Mouse (Mus musculus) MN1 (cell line): ENCODE measurements around the gene Pld2.
"Not testable (repeated sequence)": the region's sequence is repeated elsewhere in the genome, so short reads cannot be mapped to it uniquely, and the experiment has no call there.

Experiments
- DNase-seq: peaks from one replicate; pipeline ENCODE4 v3.0.0-alpha.2; 2016; ENCODE audit warnings: low spot score

Gene Pld2

DNA sequence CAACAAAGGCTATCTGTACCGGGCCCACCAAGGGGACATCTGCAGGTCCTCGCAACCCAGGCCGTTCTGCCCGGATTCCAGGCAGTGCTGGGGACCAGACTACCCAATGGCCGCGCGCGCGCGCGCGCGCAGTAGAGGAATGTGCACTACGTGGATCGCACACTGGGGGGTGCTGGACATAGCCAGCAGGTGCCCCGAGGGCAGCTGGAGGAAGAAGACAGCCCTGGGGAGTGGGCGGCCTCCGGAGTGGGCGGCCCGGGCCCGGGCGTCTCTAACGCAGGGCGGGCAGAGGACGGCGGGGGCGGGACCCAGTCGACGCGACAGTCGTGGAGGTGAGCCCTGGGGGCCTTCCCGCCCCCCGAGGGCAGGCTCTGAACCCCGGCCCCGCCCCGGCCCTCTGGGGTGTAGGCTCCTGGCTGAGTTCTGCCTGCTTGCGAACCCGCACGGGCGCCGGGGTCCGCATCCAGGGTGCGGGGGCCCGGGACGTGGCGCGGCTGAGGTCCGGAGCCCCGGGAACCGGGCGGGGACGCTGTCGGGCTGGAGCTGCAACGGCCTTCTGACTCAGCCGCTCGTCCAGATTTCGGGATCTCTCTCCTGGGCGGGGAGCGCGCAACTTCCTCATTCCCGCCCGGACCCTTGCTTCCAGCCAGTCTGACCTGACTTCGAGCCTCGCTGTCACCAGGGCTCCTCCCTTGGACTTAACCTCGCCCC, at the start of gene Pld2:
Gene Pld2, plus strand, starts transcription at position 188 of the 711 bp plus-strand sequence.
- peak; percentile 82 for DNase-seq

DNA sequence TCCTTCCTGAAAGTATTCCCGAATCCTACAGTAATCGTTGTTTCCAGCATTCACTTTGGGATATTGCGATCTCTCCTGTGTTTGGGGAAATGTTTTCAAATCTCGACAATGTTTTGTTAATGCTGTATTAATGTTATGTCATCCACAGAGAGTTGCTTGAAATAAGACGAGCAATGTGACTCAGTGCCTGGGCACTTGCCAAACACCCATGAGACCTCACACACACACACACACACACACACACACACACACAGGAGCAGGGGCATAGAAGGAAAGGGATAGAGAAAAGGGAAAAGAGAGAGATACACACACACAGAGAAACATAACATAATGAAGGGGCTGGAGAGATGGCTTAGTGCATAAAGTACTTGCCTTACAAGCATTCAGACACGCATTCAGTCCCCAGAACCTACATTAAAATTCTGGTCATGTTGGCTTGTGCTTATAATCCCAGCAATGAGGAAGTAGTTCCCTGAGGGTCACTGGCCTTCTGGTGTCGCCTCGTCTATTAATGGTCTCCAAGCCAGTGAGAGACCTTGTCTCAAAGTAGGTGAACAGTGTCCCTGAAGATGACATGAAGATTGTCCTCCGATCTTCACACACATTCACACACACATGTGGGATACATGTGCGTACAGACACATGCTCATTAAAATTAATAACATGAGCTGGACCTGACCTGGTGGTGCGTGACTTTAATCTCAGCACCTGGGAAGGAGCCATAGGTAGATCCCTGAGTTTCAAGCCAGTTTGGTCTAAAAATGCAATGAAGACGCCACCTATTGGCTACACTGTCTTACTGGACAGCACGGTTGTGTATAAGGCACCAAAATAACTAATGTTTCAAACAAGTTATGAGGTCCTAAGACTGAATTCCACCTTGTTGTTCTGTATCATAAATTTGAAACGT, 40.0 kb upstream of the Pld2 start:
- DNase-seq: no peak

DNA sequence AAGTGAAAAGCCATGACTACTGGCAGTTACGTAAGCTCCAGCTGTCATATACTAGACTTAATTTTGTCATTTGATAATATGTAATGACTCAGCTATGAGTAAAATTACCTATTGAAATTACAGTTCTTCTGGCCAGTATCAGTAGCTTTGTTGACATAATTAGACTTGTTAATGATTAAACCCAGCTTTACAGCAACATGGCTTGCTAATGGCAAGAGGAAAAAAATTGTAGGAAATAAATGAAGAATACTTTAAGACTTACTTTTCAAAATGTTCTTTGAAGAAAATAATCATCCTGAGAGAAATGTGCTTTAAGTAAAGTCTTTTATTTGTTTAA, 39.4 kb upstream of the Pld2 start:
- DNase-seq: no peak

DNA sequence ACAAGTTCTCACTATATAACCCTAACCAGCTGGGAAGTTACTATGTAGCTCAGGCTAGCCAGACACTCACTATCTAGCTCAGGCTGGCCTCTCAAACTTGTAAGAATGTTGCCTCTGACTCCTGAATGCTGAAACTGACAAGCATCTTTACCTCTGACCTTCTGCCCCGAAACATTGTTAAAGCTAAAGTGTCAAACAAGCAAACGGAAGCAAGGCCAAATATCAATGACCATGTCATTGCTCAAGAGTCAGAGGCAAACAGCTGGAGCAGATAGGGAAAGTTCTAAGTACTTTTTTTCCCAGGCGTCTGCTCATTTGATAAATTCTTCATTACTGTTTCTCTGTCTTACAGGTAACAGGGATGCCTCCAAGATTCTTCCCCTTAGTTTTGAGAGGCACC, 37.8 kb upstream of the Pld2 start:
- DNase-seq: no peak

DNA sequence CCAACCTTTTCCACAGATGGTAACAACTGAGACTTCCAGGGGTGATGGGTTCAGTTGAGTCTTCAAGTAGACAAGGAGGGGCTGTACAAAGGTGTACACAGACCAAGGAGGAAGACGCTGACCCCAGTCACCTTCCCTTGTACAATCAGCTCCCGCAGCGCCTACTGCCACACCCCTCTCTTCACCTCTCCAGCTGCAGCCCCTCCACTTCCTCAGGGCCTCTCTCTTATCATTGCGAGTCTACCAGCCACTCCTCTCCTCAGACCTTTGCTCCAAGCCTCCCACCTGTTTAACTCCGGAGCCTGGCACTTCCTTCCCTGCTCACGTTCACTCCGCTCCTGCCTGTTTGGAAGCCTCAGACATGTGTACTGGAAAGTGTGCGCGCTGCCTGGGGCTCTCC, 34.9 kb upstream of the Pld2 start, which contains the start of gene Tm4sf5:
Gene Tm4sf5, plus strand, starts transcription at position 275 of the 400 bp plus-strand sequence.
- DNase-seq: no peak

DNA sequence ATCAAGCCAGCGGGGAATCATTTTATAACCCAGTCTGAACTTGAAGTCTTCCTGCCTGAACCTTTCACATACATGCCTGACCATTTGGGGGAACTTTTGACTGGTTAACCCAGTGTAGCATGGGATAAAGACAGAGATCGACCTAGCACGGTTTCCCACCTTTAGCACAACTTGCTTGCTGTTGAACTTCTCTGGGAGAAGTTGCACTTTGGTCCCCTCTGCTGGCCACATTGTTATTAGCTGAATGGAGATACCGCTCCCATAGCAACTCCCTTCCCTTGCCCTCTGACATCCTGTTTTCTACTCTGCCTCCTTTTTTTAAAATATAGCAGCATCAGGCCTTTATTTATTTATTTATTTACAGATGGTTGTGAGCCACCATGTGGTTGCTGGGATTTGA, 33.5 kb upstream of the Pld2 start:
- peak; percentile 63 for DNase-seq

DNA sequence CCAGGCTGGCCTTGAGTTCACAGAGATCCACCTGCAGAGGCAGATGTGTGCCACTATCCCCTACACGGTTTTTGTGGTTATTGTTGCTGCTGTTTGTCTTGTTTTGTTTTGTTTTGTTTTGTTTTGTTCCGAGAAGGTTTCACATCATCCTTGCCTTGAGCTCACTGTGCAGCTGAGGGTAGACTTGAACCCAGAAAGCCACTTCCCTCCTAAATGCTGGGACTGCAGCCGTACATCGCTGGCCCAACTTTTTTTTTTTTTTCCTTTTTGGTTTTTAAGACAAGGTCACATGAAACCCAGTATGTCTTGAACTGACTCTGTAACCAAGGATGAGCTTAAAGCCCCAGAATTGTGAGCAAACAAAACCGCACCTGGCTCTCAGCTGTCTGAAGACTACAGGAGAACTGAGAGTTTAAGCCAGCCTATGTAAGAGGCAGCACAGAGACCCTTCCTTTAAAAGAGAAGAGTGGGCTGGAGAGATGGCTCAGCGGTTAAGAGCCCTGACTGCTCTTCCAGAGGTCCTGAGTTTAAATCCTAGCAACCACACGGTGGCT, 32.8 kb upstream of the Pld2 start:
- DNase-seq: no peak

DNA sequence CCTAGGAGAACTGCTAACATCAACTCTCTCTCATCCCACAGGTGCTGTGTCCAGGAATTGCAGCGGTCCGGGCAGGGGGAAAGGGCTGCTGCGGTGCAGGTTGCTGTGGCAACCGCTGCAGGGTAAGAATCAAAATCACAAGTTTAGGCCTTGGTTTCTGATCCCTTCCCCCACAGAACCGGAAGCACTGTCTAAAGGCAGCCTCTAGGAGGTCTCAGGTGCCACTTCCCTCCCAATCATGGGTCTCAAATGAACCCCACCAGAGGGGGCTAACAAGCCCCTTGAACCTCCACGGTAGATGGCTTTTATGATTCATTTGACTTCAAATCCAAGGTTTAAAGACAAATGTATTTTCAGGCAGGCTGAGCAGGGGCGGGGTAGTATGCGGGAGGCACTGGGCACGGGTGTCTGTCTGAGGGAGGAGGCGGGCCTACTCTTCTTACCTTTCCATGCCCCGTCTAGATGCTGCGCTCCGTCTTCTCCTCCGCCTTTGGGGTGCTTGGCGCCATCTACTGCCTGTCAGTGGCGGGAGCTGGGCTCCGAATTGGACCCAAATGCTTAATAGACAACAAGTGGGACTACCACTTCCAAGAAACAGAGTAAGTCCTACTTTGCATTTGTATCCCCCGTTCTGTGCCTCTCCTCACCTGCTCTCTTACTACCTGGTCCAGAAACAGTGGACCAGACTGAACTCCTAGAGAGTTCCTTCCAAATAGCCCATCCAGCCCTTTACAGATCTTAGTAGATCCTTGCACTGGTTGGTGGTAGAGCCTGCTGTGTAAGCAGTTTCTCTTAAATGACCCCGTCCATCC, 29.9 kb upstream of the Pld2 start:
- DNase-seq: peak; percentile 63

DNA sequence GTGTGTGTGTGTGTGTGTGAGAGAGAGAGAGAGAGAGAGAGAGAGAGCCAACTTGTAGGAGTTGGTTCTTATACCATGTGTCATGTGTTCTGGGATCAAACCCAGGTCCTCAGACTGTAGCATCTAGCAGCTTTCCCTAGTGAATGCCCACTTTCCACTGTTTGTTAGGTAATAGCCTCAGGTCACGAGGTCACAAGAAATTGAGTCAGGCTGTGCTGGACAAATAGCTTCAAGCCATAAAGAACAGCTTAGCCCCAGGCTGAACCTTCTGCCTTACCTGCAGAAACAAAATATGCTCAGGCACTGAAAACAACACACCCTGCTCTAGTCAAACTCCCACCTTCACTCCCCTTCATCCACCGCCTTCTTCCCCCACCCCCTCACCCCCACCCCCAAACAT, 28.6 kb upstream of the Pld2 start:
- no peak for DNase-seq

DNA sequence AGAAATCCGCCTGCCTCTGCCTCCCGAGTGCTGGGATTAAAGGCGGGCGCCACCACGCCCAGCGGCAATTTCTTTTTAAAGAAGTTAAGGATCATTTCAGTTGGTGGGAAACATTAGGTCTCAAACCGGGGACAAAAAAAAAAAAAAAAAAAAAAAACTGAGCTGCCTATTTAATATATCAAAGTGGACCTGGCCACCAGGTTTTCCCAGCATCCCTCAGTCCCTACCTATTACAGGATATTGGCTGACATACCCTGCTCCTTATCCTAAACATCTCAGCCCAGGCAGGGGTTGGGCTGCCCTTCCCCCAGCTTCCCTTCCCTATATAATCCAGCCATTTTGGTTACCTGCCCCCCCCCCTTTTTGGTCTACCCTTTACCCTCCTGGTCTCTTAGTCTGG, 28.0 kb upstream of the Pld2 start:
- DNase-seq: no peak

DNA sequence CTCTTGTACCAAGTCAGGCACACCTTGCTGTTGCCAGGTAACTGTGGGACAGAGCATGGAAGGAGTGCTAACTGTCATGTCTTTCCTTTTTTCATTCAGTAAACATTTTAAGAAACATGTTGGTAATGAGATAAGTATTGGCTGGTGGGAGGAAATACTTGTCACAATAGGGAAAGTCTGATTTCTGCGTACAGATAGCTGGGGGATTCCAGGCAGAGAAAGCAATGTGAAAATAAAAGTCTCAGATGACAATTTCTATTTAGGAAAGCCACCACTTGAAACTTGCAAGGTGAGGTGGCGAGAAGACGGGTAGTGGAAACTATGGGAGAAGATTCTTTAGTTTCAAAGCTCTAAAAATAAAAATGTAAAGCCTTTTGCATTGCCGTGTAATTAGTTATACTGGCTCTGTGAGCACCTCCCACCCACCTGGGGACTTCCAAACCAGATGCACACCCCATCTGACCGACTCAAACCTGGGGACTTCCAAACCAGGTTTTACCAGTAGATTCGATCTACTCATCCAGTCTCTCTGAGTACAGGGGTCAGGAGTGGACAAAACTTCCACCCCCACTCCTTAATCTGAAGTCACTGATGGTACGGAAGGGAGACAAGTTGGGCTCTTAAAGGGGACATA, 27.0 kb upstream of the Pld2 start:
- DNase-seq: no peak

DNA sequence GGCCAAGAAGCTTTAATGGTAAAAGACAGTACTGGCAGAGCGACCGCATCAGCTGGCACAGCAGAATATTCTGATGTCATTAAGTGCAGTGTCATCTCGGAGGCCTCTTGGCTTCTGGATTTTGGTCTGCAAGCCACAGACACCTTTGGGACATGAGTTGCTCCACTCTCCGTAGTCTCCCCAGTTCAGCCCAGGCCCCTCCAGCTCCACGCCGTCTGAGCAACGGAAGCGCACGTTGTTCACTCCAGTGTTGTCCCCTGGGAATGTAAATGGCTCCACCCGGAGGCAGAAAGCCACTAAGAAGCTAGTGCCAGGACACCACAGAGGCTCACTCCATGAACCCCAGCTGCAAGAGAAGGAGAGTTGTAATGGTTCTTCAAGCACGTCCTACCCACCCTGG, 26.3 kb upstream of the Pld2 start:
- DNase-seq: peak; percentile 35

DNA sequence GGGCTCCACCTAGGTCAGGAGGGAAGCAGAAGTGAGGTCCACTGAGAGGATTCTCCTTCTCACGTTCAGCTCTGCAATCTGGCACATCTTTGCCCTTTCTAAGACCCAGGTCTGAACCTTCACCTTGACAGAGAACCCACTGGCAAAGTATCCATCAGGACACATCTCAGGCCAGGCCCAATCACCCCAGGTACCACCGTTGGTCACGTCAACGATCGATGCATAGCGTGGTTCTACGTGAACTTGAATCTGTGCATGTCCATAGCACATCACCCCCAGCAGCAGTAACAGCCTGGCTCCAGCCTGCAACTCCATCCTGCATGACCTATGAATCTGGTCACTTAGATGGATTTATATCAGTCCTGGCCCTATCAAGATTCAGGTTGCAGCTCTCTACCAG, 25.6 kb upstream of the Pld2 start, which contains the start of gene Vmo1:
Gene Vmo1, minus strand, starts transcription at position 329 of the 400 bp plus-strand sequence.
- no peak for DNase-seq

DNA sequence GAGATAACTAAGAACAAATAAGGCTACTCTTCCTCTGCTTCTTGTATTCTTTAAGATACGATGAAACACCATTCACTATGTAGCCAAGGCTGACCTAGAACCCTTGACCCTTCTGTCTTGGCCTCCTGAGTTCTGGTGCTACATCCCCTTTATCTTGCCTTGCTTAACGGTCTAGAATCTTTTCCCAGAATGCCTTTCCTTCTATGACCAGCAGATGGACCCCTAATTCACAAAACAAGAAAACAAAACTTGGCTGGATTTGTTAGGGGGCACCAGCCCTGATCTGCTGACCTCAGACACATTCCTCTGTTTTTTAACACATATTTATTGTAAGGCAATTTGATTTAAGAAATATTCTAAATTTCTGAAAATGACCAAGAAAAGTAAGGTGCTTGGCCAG, 23.5 kb upstream of the Pld2 start:
- peak; percentile 70 for DNase-seq

DNA sequence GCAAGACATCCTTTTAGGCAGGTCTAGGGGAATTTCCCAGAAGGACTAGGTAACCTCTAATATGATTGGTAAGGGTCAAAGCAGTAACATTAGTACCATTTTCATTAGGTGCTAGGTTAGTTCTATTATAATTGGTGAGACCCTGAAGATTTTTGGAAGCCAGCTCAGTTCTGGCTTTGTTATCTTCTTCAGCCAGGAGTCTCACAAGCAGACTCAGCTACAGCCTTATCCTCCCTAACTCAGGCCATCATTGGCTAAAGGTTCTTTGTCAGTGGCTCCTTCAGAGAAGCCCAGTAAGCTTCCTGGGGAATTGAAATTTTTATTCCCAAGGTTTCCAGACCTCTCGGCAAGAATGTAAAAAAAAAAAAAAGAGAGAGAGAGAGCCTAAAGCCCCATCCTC, 21.4 kb upstream of the Pld2 start:
- DNase-seq: no peak

DNA sequence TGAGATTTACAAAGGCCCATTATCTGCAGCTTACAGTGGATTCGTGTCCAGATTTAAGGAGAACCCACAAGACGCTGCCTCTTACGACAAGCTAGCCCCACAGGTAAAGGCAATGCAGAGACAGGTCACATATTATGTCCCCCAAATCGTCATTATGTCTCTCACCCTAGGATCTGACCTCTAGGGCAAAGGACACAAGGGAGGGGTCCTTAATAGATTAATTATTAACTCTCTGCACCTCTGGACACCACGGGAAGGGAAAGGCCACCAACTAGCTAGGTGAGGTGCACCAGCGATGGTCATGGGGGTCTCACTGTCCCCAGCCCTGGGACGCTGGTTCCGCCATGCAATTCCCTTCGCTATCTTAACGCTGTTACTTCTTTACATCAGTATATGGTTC, 20.9 kb upstream of the Pld2 start, which contains the start of gene Gltpd2:
Gene Gltpd2, plus strand, starts transcription at position 274 of the 400 bp plus-strand sequence.
- no peak for DNase-seq

DNA sequence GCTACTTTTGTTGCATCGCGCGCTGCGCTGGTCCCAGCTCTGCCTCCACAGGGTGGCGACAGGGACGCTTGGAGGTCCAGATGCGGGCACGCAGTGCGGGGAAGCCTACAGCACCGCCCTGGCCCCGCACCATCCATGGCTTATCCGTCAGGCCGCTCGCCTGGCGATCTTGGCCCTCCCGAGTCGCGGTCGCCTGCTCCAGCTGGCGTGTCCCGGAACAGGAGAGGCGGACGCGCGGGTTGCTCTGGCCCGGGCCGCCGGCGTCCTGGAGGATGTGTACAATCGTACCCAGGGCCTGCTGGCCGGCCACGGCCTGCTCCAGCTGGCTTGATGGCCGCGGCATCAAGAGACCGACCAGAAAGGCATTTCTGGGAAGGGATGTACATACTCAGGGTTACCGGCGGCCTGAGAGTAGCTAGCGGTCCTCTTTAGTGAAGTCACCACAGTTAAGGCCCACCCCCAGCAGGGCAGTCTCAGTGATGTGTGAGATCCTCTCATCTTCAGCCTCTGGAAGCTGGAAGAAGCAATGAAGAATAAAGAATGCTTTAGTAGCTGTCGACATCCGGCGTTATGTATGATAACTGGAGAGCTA, 19.6 kb upstream of the Pld2 start:
- peak; percentile 75 for DNase-seq

DNA sequence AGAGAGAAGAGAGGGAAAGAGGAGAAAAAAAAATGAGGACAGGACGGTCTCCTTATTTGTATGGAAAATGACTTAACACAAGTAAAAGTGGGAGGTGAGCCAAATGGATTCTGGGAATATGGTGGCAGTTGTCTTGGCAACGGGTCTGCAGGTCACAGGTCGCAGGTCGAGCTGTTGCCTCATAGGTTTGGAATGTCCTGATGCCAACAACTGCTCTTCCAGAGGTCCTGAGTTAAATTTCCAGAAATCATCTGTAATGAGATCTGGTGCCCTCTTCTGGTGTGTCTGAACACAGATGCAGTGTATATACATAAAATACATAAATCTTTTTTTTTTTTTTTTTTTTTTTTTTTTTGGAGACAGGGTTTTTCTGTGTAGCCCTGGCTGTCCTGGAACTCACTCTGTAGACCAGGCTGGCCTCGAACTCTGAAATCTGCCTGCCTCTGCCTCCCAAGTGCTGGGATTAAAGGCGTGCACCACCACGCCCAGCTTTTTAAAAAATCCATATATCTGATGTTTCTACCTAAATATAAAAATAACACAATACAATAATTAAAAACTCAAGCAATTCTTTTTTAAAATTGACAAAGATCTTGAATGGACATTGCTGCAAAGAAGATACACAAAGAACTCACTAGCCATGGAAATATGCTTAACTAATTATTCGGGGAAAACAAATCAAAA, 16.4 kb upstream of the Pld2 start:
- DNase-seq: not testable (repeated sequence)

DNA sequence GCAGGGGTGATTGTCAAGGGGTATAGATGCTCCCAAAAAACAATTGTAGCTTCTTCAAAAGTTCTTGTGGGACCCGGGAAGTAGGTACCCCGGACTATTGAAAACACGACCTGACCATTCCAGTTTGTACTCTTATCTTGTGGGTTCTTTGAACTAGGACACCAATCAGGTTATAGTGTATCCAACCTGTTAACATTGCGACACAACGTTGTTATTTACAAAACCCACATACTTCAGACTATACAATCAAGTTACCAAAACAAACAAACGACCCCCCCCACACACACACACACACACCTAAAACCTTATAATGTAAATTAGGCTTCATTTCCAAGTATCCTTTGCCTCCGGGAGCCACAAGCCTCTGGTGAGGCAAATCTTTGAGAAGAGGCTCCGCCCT, 15.1 kb upstream of the Pld2 start:
- no peak for DNase-seq

DNA sequence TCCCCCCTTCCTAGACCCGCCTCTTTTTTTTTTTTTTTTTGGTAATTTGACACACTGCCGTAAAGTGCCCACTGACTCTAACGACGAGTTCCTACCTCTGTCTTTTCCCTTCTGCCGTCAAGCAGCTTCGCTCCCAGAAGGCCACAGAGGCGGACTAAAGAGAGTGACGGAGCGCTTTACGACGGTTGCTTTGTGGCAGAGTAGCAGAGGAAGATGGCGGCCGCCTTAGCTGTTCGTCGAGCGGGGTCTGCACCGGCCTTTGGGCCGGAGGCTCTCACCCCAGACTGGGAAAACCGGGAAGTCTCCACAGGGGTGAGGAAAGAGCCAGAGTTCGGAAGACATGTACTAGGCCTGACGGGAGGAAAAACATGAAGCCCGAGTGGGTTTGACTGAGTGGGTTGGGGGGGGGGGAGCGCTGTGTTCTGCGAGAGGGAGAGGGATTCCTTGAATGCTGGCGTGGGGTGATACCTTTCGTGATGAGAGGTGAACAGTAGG, 14.6 kb upstream of the Pld2 start, which contains the start of gene Psmb6:
Gene Psmb6, plus strand, starts transcription at position 184 of the 495 bp plus-strand sequence.
- peak; percentile 96 for DNase-seq
